Mouse (Mus musculus): ENCODE measurements around the gene Il7r. TPM values are rescaled to one million over a fixed set of nuclear protein-coding genes. Genes with fewer than 3 reads are reported as not detected.

The Il7r gene
- polyA plus RNA-seq, 1 experiment: 0.10 TPM

- 86% methylated on average over 5 of the region's 5 CpGs for WGBS
- TF ChIP-seq CTCF (IDR thresholded peaks at IDR 0.05; ENCODE audit: borderline replicate concordance, insufficient read depth, low read depth, low read length): no peak
- DNase-seq: no peak
- Histone ChIP-seq H3K27me3 (ENCODE audit: control insufficient read depth, insufficient read depth, low read length) (no peaks in the 10 kb centered on the region), H3K4me3 (replicated peaks; ENCODE audit: insufficient read depth, low read depth, low read length) (no peak overlapping the region), H3K4me1 (ENCODE audit: control insufficient read depth, insufficient read depth, low read length) (no peaks in the 10 kb centered on the region), H3K27ac (ENCODE audit: insufficient read depth, low read length) (no peak overlapping the region)
Observed at GRCm38 (mm10) chr15:9524907-9525306, 5.1 kb downstream of the Il7r start.

DNA sequence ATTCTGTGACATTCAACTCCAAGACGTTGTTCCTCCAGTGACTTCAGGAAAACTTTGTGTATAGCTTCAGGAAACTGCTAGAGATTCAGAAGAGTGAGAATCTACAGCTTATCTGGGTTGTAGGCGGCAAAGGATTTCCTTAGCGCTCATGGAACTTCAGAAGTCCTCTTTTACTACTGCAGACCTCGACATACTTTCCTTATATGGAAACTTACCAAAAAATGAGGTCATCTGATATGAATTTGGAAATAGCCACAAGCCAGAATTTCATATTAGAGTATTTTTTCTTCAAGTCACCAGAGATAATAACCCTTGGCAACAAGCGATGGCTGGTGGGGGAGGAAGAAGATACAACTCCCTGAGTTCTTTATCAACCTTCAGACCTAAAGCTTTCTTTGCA lies 6.0 kb downstream of the Il7r start:
- no peak overlapping the region for H3K27ac ChIP-seq (ENCODE audit: insufficient read depth, low read length)
- no peaks in the 10 kb centered on the region for H3K4me1 ChIP-seq (ENCODE audit: control insufficient read depth, insufficient read depth, low read length)
- TF ChIP-seq POLR2A (IDR thresholded peaks at IDR 0.05; ENCODE audit: borderline replicate concordance, insufficient read depth, low read length): no peak
- TF ChIP-seq CTCF (IDR thresholded peaks at IDR 0.05; ENCODE audit: borderline replicate concordance, insufficient read depth, low read depth, low read length): no peak
- no peak overlapping the region for H3K4me3 ChIP-seq (replicated peaks; ENCODE audit: insufficient read depth, low read depth, low read length)
- WGBS: 76% methylated on average over 5 of the region's 5 CpGs
- DNase-seq: no peak
- no peaks in the 10 kb centered on the region for H3K27me3 ChIP-seq (ENCODE audit: control insufficient read depth, insufficient read depth, low read length)

- H3K27ac ChIP-seq (ENCODE audit: insufficient read depth, low read length): no peak overlapping the region
- TF ChIP-seq CTCF (IDR thresholded peaks at IDR 0.05; ENCODE audit: borderline replicate concordance, insufficient read depth, low read depth, low read length) (no peak), POLR2A (IDR thresholded peaks at IDR 0.05; ENCODE audit: borderline replicate concordance, insufficient read depth, low read length) (no peak)
- no peaks in the 10 kb centered on the region for H3K27me3 ChIP-seq (ENCODE audit: control insufficient read depth, insufficient read depth, low read length)
- DNase-seq: no peak
- 93% methylated on average over 3 of the region's 3 CpGs for WGBS
- H3K4me3 ChIP-seq (replicated peaks; ENCODE audit: insufficient read depth, low read depth, low read length): no peak overlapping the region
- no peaks in the 10 kb centered on the region for H3K4me1 ChIP-seq (ENCODE audit: control insufficient read depth, insufficient read depth, low read length)
Observed at GRCm38 (mm10) chr15:9523059-9523458, 6.9 kb downstream of the Il7r start.

DNA sequence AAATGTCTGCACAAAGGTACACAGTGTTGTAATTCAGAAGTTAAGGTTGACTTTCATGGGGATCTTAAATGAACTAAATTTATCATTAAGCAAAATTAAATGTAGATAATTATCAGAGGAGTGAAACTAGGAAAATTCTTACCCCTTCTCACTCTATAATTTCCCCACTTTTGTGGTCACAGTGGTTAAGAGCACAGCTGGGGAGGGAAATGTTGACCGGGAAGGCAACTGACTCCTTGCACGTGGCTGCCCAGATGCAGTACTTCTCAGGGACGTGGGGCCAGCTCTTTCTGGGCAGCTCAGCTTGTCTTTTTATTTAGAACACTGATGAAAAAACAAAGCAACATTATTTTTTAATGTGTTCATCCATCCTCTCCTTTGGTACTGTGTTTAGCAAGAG lies 37.9 kb downstream of the Il7r start:
- H3K27me3 ChIP-seq (ENCODE audit: control insufficient read depth, insufficient read depth, low read length): no peaks in the 10 kb centered on the region
- no peak for TF ChIP-seq CTCF (IDR thresholded peaks at IDR 0.05; ENCODE audit: borderline replicate concordance, insufficient read depth, low read depth, low read length)
- TF ChIP-seq POLR2A (IDR thresholded peaks at IDR 0.05; ENCODE audit: borderline replicate concordance, insufficient read depth, low read length): no peak
- no peak overlapping the region for H3K4me3 ChIP-seq (replicated peaks; ENCODE audit: insufficient read depth, low read depth, low read length)
- DNase-seq: no peak
- WGBS: 76% methylated on average over 3 of the region's 3 CpGs
- no peak overlapping the region for H3K27ac ChIP-seq (ENCODE audit: insufficient read depth, low read length)
- H3K4me1 ChIP-seq (ENCODE audit: control insufficient read depth, insufficient read depth, low read length): no peaks in the 10 kb centered on the region

GRCm38 (mm10) chr15:9489417-9490118 lies 40.4 kb downstream of the Il7r start:
- H3K27me3 ChIP-seq (ENCODE audit: control insufficient read depth, insufficient read depth, low read length): no peaks in the 10 kb centered on the region
- no peak overlapping the region for H3K27ac ChIP-seq (ENCODE audit: insufficient read depth, low read length)
- 91% methylated on average over 2 of the region's 2 CpGs for WGBS
- H3K4me3 ChIP-seq (replicated peaks; ENCODE audit: insufficient read depth, low read depth, low read length): no peak overlapping the region
- H3K4me1 ChIP-seq (ENCODE audit: control insufficient read depth, insufficient read depth, low read length): no peaks in the 10 kb centered on the region
- no peak for DNase-seq
- no peak for TF ChIP-seq CTCF (IDR thresholded peaks at IDR 0.05; ENCODE audit: borderline replicate concordance, insufficient read depth, low read depth, low read length)
- TF ChIP-seq POLR2A (IDR thresholded peaks at IDR 0.05; ENCODE audit: borderline replicate concordance, insufficient read depth, low read length): no peak

DNA sequence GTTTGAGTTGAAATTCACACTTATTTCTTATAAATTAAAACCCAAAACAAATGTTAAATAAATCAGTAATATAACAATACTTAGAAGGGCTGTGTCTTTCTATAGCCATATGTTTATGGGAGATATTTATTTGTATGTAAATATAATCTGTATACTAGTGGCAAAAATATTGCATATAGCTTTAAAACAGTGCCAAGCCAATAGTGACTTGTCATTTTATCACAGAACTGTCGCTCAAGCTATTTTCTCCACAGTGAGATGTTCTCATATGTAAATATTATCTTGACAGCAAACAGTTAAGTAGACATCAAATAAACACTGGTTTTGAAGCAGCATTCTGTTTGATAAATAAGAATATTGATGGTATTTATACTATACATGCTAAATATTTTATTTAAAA lies 56.8 kb downstream of the Il7r start:
- no peaks in the 10 kb centered on the region for H3K27me3 ChIP-seq (ENCODE audit: control insufficient read depth, insufficient read depth, low read length)
- no peak for DNase-seq
- no peak overlapping the region for H3K4me3 ChIP-seq (replicated peaks; ENCODE audit: insufficient read depth, low read depth, low read length)
- H3K4me1 ChIP-seq (ENCODE audit: control insufficient read depth, insufficient read depth, low read length): no peaks in the 10 kb centered on the region
- no peak overlapping the region for H3K27ac ChIP-seq (ENCODE audit: insufficient read depth, low read length)
- no peak for TF ChIP-seq POLR2A (IDR thresholded peaks at IDR 0.05; ENCODE audit: borderline replicate concordance, insufficient read depth, low read length)
- WGBS: 97% methylated on average over 1 of the region's 1 CpGs

DNA sequence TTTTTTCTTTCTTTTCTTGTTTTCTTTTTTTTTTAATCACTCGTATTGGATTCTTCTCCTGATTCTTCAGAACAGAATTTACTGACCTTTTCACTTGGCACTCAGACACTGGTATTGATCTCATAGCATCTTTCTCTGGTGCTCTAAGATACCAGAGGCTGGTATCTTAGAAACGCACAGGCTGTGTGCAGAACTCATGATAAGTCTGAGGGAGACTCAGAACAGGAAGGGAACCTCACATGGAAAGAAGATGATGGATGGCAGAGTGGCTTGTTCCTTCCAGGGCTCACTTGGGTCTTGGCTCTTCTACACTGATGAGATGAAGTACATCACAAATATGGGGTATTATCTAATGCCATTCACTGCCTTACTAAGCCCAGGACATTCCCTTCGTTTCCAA lies 57.4 kb downstream of the Il7r start:
- WGBS: 86% methylated on average over 3 of the region's 3 CpGs
- no peaks in the 10 kb centered on the region for H3K4me1 ChIP-seq (ENCODE audit: control insufficient read depth, insufficient read depth, low read length)
- TF ChIP-seq POLR2A (IDR thresholded peaks at IDR 0.05; ENCODE audit: borderline replicate concordance, insufficient read depth, low read length) (no peak), CTCF (IDR thresholded peaks at IDR 0.05; ENCODE audit: borderline replicate concordance, insufficient read depth, low read depth, low read length) (no peak)
- H3K4me3 ChIP-seq (replicated peaks; ENCODE audit: insufficient read depth, low read depth, low read length): no peak overlapping the region
- no peak overlapping the region for H3K27ac ChIP-seq (ENCODE audit: insufficient read depth, low read length)
- no peak for DNase-seq
- H3K27me3 ChIP-seq (ENCODE audit: control insufficient read depth, insufficient read depth, low read length): no peaks in the 10 kb centered on the region

DNA sequence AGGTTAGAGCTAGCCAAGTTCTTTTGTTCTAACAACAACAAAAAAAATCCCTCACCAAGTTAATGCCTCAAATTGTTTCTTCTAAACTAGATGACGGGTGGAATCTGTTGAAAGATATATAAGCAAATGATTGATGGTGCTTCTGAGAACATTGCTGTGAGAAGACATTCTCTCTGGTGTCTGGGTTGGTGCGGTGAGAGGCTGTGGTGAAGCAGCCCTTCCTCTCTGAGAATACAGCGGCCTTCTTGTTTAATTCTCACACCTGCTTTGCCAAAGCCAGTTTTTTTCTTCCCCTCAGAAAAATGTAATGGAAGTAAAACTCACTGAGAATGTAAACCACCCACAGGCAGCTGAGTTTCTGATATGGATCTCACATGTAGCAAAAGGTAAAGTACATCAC lies 57.8 kb downstream of the Il7r start:
- Histone ChIP-seq H3K4me3 (replicated peaks; ENCODE audit: insufficient read depth, low read depth, low read length) (no peak overlapping the region), H3K4me1 (ENCODE audit: control insufficient read depth, insufficient read depth, low read length) (no peaks in the 10 kb centered on the region), H3K27me3 (ENCODE audit: control insufficient read depth, insufficient read depth, low read length) (no peaks in the 10 kb centered on the region), H3K27ac (ENCODE audit: insufficient read depth, low read length) (no peak overlapping the region)
- 87% methylated on average over 3 of the region's 3 CpGs for WGBS
- TF ChIP-seq POLR2A (IDR thresholded peaks at IDR 0.05; ENCODE audit: borderline replicate concordance, insufficient read depth, low read length) (no peak), CTCF (IDR thresholded peaks at IDR 0.05; ENCODE audit: borderline replicate concordance, insufficient read depth, low read depth, low read length) (no peak)
- no peak for DNase-seq
